Mouse (Mus musculus): Measurements from ENCODE around the gene Pknox2. TPM values are rescaled to one million over a fixed set of nuclear protein-coding genes. Genes with fewer than 3 reads are reported as not detected.

Pknox2 gene
- total RNA-seq (2021), result 10 to 100 TPM; 27.9 TPM
- long read RNA-seq, experiment 1, transcript Pknox2-201 (13 exons, 3,632 nt), result major isoform, 8 of 21 reads
- long read RNA-seq, experiment 1, partial matches to known transcripts, result 8 of 21 reads
- long read RNA-seq, experiment 1, other reads (novel, unspliced or antisense), result 4 of 21 reads
- long read RNA-seq, experiment 2, transcript Pknox2-201 (13 exons, 3,632 nt), result major isoform, 5 of 14 reads
- long read RNA-seq, experiment 2, partial matches to known transcripts, result 5 of 14 reads
- long read RNA-seq, experiment 2, other reads (novel, unspliced or antisense), result 4 of 14 reads

DNA sequence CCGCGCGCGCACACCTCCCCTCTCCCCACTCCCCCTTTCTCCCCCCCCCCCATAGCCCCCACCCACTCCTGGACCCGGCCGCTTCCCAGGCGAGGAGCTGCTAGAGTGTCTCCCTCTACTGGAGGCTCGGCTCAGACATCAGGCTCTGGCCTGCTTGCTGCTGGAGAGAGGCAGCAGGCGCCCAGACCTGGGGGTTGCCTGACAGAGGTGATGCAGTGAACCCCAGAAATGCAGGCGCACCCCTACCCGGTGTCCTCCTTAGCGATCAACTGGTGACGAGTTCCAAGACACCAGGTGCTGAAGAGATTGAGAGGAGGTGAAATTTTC lies at the start of gene Pknox2:
Pknox2 (minus strand) TSS at position 49 of the 327 bp plus-strand sequence.
- peak; percentile 80 for DNase-seq

DNA sequence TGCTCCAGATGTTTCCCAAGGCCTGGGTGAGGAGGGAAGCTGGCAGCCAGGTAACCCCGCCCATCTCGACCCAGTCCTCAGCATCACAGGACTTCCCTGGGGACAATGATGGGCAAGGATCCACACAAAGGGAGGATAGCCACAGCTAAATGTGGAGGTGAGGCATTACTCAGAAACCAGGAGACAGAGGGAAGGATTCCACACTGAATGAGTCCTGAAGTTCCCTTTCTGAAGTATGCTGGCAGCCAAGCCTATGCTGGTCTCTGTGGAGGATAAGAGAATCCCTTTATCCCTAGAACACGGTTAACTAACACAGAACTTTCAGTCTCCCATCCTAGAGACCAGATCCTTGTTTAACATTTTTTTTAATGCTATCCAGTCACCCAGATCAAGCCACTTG lies 40.8 kb upstream of the Pknox2 start:
- no peak for DNase-seq

DNA sequence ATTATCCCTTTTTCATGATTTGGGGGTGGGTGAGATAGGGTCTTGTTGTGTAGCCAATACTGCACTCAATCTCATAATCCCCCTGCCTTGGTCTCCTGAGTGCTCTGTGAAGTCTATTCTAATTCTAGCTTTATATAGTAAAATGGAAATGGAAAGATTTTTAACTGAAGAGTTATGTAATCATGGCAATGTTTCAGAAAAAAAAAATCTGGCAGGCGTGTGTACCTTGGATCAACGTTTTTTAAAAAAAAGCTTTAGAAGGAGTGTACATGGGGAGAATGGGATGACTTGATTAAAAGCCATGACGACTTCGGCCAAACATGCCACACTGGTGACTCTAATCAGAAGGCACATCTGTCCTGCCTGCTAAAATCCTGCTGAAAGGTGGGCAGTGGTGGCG lies 40.2 kb upstream of the Pknox2 start:
- DNase-seq, result no peak

DNA sequence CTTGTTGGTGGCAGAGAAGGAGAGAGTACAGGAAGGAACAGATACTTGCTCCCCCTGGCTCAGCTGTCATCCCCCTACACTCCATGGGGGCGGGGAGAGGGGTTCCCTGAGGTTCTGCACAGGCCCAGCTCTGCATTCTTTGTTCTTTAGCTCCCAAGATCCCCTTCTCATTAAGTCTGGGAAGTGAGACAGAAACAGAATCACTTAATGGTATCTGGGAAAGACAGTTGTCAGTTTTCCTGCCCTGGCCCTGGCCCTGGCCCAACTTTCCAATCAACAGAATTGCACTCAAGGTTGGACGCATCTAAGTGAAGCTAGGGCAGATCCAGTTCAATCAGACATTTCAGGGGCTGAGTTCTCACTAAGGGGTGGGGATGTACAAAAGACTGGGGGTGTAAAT lies 36.0 kb upstream of the Pknox2 start:
- peak; percentile 11 for DNase-seq

DNA sequence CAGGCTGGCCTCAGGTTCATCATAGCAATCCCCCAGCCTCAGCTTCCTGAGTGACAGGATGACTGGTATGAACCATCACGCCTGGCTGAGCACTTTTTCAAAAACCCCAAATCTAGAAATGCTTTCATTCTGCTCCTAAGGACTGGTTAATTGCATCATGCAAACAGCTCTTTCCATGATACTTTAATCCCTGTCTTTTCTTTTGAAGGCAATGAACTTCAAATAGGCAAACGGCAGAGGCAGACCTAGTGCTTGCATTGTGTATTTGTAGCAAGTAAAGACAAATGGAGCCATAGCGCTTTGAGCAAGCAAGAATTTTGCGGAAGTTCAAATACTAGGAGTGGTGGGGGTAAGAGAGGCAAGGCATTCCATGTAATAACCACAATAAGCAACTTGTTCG lies 34.4 kb upstream of the Pknox2 start:
- no peak for DNase-seq

DNA sequence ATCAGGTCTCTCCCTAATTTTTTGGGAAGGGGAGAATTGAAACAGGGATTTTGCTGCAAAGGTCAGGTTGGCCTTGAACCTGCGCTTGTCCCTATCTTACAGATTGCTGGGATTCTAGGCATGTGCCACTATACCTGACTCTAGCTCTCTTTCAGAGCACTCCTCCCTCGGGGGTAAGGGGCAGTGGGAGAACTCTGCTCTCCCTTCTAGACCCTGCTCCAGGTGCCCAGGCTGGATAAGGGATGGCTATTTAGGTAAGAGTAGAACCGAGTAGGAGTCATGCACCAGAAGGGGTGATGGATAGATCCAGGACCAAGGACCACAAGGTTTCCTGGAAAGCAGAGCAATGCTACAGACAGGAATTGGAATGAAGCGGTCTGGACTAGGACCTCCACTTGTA lies 32.4 kb upstream of the Pknox2 start:
- DNase-seq, result no peak

DNA sequence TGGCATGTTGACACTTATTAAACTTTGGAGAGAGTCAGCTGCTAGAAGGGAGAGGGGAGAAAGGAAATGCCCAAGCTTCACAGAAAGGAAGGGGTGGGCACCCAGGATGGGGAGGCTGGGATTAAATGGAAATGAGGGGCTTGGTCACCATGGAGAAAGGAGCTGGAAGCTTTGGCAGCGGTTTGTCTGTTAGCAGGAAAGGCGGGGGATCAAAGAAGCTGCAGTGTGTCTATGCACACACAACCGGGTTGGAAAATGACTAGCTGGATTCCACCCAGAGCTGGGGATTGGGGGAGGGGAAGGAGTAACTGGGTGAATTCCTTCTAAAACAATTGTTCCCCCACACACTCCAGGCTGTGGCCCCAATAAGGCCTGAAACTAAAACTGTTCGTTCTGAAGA lies 31.7 kb upstream of the Pknox2 start:
- no peak for DNase-seq

DNA sequence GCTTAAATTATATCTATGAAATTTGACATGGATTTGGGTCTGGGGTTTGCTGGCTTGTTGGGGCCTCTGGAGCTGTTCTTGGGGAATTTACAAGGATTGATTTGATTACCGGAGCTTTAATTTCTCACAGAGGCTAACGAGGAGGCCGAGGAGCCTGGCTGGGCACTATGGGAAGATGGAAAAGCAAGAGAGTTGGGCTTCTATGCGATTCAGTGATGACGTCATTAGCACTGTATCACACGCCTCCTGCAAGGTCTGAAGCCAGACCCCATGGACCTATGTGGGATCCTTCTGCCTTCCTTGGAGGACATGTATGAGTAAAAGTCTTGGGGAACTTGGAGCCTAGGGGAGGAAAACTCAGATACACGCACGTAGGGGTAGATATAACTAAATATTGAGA lies 30.3 kb upstream of the Pknox2 start:
- no peak for DNase-seq

DNA sequence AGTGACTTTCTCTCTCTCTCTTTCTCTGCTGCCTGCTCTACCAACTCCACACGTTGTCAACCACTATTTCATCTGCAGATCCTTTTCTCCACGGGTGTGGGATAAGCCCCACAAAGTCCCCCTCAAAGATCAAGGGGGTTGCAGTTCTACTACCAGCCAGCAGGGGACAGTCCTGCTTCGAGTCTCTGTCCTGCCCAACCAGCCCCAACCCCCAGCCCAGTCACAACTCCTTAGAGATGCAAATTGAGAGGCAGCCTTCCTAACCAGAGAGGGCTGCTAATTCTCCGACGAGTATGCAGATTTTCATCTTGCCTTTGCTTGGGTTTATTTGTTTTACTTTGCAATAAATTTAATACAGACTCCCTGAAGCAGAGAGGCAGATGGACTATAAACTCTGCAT lies 29.9 kb upstream of the Pknox2 start:
- peak; percentile 64 for DNase-seq

DNA sequence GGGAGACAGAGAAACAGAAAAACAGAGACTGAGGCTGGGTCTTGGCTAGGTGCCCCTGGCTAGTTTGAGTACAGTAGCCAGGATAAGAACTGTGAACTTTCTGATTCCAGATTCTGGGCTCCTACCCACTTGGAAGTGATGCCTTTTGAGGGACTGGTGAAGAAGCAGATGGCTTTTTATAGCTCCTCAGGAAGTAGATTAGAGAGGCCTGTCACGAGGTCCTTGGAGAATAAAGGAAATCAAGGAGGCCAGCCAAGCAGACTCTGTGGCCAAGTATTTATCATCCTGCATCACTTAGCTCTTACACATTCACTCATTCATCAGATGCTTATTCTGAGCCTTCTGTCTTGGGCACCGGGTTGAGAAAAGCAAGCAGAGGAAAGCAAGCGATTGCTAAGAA lies 28.8 kb upstream of the Pknox2 start:
- no peak for DNase-seq

DNA sequence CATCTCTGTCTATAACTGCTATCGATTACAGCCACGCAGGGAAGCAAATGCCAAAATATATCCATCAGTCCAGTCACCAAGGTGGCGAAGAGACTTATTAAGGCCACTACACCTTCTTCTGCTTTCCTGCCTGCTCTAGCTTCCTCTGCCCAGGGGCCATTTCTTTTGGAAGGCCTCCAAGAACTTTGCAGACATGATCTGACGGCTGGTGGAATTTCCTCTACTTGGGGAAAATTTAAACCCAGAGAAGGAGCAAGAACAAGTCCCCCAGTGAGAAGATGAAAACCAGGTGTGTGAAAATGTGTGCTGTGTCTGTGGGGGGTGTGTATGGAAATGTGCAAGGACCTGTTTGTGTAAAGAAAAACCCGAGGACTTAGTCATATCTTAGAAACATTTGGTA lies 26.2 kb upstream of the Pknox2 start:
- DNase-seq, result no peak

DNA sequence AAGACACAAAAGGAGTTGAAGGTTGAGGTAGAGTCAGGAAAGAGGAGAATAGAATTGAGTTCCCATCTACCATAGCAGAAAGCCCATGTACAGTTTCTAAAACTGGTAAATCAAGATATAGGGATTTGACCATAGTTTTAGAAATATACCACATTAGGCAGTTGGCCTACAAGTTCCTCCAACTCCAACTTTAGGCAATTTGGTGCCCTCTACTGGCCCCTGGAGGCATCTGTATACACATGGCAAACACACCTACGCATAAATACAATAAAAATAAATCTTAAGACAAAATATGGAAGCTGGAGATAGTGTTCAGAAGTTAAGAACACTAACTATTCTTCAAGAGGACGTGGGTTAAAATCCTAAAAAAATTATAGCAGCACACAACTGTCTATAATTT lies 19.7 kb upstream of the Pknox2 start:
- DNase-seq, result no peak

DNA sequence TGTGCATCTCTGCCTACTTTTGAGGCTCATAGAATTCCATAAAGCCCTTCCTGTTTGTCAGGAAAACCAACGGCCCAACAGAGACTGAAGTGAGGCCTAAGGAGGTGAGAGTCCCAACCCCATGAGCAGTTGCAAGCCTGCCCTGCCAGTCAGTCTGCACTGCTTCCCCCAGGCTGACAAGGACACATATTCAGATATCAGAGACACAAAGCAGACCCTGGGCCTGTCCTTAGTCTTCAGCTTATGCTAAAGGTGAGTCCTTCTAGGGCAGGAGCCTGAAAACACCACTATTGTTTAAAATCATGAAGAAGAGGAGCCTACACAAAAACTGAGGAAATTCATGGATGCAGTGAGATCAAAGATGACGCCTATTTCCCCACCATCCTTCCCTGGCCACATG lies 13.5 kb upstream of the Pknox2 start:
- DNase-seq, result no peak

DNA sequence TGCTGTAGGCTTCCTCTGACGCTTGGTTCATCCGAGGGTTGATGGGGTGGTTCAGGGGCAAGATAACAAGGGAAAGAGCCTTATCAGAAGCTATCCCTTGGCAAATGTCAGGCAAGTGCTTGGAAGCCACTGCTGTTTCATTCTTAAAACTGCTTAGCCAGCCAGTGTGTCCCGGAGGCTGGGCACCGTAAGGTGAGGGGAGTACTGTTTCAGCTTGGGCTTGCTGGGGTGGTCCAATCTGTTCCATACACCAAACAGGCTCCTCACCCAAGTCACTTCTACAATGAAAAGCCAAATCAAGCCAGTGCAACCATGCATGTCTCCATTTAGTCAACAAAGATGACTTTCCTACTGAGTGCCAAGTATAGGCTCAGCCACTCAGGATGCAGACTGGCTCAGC lies 679 bp upstream of the Pknox2 start:
- no peak for DNase-seq

DNA sequence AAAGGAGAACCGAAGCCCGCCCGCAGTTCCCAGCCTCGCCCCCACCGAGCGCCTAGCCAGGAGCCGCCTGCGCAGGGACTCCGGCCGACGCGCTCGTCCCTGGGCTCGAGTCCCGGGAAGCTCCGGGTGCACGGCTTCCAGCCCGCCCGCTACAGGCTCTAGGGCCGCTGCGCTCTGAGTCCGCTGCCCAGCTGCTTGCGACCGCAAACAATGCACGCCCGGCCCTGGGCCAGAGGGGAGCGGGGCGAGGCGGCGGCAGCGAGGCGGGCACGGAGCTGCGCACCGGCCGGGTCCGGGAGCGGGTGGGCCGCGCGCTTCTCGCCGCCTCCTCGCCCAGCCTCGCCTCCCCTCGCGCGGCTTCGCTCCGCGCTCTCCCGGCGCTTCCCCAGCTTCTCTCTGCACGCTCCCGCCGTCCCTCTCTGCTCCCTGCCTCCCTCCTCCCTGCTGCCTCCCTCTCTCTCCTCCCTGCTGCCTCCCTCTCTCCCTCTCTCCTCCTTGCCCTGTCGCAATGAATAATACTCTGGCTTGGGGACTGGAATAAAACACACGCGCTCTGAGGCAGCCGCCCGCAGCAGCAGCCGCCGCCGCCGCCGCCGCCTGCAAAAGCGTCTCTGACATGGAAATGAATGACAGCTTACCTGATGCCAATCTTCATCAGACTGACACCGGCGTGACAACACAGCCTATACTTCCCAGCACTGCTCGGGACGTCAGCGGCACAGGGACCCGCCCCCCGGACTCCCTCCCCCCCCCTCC lies 426 bp downstream of the Pknox2 start:
- DNase-seq, result peak; percentile 75

DNA sequence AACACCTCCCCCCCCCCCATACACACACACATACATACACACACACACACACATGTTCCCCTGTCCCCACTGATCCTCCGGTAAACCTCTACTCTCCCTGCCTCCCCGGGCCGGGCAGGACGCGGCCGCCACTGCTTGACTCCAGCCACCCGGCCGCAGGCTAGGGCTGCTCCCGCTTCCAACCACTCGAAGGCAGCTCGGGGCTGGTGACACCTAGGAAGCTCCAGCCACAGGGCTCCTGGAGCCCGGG lies 929 bp downstream of the Pknox2 start:
- DNase-seq, result no peak

DNA sequence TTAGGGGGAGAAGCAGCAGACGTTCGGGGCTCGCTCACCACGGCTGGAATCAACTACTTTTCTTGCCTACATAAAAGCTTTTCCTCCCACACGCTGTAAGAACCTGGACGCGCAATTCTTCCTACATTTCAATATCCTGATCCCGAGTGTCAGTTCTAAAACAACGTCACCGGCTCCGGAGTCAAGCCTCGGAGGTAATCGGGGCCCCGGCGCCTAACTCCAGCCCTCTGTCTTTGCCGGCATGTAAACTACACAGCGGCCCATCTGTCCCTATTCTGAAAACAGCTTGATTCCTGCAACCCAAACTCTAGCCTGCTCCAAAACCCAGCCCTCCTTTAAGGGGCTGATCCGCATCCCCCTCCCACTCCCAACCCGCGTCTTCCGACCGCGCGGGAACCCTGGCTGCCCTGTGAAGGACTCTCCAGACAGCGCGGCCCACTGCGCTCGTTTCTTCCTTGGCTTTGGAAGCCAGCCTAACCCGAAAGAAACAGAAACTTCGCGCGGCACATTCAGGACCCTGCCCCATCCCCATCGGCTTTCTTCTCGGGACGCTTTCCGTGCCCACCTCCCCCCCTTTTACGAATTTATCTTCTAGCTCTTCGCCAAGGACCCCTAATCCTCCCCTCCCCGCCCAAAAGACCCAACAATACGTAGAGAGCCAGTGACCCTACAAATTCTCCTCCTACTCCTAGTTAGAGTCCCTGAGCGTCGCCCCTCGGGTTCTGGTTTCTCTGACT lies 1.4 kb downstream of the Pknox2 start:
- peak; percentile 60 for DNase-seq

DNA sequence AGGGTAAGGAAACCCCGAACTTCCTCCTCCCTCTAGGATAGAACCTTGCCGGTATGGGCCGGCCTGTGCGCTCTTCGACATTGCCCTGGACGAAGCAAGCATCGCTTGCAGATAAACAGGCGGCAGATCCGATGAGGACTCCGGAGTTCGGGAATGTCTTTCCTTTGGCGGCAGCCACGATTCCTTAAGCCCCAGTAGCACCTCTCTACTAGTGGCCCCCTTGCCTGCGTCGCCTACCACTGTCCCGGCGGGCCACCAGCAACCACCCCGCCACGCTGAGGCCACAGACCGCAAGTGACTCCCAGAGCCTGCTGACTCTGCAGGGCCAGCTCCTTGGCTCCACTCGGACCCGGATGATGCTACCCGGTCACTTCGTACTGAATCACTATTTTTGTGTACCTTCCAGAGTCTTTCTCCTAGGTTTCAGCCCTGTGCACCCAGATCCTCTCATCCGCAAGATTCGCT lies 2.0 kb downstream of the Pknox2 start:
- DNase-seq, result peak; percentile 57

DNA sequence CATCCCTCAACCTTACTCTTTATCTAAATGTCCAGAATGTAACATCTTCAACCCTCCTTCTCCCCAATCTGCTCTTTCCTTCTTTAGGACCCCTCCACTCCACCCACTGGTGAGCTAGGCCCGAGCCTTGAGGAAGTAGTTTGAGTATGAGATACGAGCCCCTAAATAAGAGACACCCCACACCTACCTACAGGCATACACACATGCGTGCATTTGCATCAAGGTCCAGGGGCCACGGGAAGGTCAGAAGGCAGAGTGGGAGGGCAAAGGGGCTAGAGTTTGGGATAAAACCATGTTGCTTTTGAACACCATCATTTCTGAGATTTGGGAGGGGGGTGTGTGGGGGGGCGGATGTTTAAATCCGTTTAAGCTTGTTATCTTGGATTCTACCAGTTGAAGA lies 2.5 kb downstream of the Pknox2 start:
- DNase-seq, result no peak

DNA sequence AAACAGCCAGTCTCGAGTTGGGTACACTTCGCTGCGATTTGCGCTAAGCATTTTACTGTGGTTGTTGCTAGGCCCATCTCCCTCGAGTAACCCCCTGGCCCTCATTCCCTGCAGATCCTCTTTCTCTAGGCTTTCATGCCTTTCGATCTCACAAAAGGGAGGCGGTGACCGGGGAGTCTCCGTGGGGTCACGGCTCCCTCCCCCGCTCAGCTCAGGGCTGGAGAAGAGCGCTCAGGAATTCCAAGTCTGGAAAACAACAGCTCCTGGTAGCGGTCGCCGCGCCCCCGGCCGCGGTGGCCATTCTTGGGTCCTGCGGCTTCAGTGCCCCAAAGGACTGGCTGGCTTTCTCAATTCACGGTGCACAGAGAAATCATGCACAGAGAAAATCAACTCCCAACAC lies 3.0 kb downstream of the Pknox2 start:
- DNase-seq, result peak; percentile 50

DNA sequence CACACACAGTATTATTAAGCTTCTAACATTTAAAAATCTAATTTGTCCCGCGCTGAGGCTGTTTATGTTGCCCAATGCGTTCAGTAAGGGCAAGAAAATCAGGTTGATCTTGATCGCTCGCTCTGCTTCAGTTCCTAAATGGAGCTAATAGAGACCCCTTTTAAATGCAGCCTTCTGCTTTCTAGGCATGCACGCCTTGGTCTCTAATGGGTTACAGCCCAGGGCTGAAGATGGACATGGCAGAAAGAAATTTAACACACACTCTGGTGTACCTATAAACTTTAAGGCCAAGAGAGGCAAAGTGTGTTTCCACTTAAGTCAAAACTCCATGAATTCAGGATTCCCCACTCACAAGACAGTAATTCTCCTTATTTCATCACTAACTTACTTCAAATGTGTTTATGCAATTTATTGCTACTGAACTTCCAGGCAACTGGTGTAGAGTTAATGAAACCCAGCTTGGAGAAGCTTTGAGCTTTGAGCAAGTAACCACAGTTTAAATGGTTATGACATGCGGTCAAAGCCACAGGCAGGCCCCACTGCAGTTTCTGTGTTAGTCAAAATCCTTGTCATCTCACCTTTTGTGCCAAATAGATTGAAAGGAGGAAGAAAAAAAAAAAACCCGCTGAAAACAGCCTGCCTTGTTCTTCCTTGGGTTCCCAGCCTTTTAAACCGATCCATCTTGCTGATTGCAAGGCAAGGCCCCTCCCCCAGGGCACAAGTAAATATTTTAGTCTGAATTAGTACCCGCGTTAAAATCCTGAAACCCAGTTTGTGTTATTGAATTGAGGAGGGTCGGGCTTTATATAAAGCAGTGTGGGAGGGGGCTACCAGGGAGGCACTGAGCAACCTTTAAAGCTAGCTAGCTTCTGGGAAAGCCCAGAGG lies 3.9 kb downstream of the Pknox2 start:
- no peak for DNase-seq

DNA sequence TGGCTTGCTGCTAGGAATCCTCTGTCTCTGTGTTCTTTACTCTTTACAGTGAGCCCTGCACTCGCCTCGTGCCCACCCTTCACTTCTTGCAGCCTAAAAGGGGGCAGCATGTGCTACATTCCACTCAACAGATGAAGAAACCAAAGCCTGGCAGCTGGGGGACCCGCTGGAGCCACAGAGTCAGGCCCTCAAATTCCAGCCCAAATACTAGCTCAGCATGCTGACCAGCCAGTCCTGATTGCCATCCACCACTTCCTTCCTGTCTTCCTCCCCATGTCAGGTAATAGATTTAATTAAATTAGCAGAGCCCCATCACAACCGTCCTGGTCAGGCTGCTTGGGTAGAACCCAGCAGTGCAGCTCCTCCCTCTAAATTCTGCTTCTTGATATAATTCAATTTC lies 5.1 kb downstream of the Pknox2 start:
- DNase-seq, result no peak

Measured in gastrocnemius, postnatal 10 days (tissue).